Mouse (Mus musculus): ENCODE data around the gene Btnl1. TPM values are rescaled to one million over a fixed set of nuclear protein-coding genes. Genes with fewer than 3 reads are reported as not detected.

Gene Btnl1
- total and polyA plus RNA-seq, 2 experiments from 2014 or later, result not detected

GRCm38 (mm10) chr17:34346041-34346440 is 30.9 kb upstream of the Btnl1 start:
- H3K4me3 ChIP-seq (ENCODE audit: low read depth, low read length), result no peak overlapping the region
- H3K27me3 ChIP-seq (ENCODE audit: insufficient read depth, low read length), result no peaks in the 10 kb centered on the region
- no peak overlapping the region for H3K9ac ChIP-seq (replicated peaks; ENCODE audit: low read length, poor library complexity, severe bottlenecking)
- H3K9me3 ChIP-seq (ENCODE audit: low read length), result no peaks in the 10 kb centered on the region
- WGBS, result 80% methylated on average over 3 of the region's 3 CpGs
- DNase-seq (ENCODE audit: low spot score) (no peak), ATAC-seq (ENCODE audit: low FRiP score) (no peak)
- no peak overlapping the region for H3K4me2 ChIP-seq (ENCODE audit: low read depth, low read length, poor library complexity, severe bottlenecking)
- no peak overlapping the region for H3K27ac ChIP-seq (ENCODE audit: low read depth, low read length)
- H3K4me1 ChIP-seq (ENCODE audit: insufficient read depth, low read length), result no peaks in the 10 kb centered on the region
- no peak for TF ChIP-seq CTCF (IDR thresholded peaks at IDR 0.05)
- no peaks in the 10 kb centered on the region for H3K36me3 ChIP-seq (ENCODE audit: insufficient read depth, low read length)

GRCm38 (mm10) chr17:34347606-34348308 is 29.2 kb upstream of the Btnl1 start:
- no peaks in the 10 kb centered on the region for H3K4me1 ChIP-seq (ENCODE audit: insufficient read depth, low read length)
- no peak overlapping the region for H3K4me2 ChIP-seq (ENCODE audit: low read depth, low read length, poor library complexity, severe bottlenecking)
- H3K4me3 ChIP-seq (ENCODE audit: low read depth, low read length), result no peak overlapping the region
- H3K27me3 ChIP-seq (ENCODE audit: insufficient read depth, low read length), result no peaks in the 10 kb centered on the region
- TF ChIP-seq CTCF (IDR thresholded peaks at IDR 0.05), result no peak
- H3K36me3 ChIP-seq (ENCODE audit: insufficient read depth, low read length), result no peaks in the 10 kb centered on the region
- no peaks in the 10 kb centered on the region for H3K9me3 ChIP-seq (ENCODE audit: low read length)
- H3K9ac ChIP-seq (replicated peaks; ENCODE audit: low read length, poor library complexity, severe bottlenecking), result no peak overlapping the region
- 71% methylated on average over 6 of the region's 6 CpGs for WGBS
- DNase-seq (ENCODE audit: low spot score), result peak; percentile 66
- ATAC-seq (ENCODE audit: low FRiP score), result no peak
- H3K27ac ChIP-seq (ENCODE audit: low read depth, low read length), result no peak overlapping the region

GRCm38 (mm10) chr17:34349429-34349828 is 27.5 kb upstream of the Btnl1 start:
- Histone ChIP-seq H3K27ac (ENCODE audit: low read depth, low read length) (no peak overlapping the region), H3K4me3 (ENCODE audit: low read depth, low read length) (no peak overlapping the region), H3K4me2 (ENCODE audit: low read depth, low read length, poor library complexity, severe bottlenecking) (no peak overlapping the region), H3K36me3 (ENCODE audit: insufficient read depth, low read length) (no peaks in the 10 kb centered on the region), H3K9me3 (ENCODE audit: low read length) (no peaks in the 10 kb centered on the region), H3K9ac (replicated peaks; ENCODE audit: low read length, poor library complexity, severe bottlenecking) (no peak overlapping the region), H3K4me1 (ENCODE audit: insufficient read depth, low read length) (no peaks in the 10 kb centered on the region), H3K27me3 (ENCODE audit: insufficient read depth, low read length) (no peaks in the 10 kb centered on the region)
- peak; percentile 81 for DNase-seq (ENCODE audit: low spot score)
- WGBS, result 3% methylated on average over 4 of the region's 4 CpGs
- no peak for ATAC-seq (ENCODE audit: low FRiP score)
- TF ChIP-seq CTCF (IDR thresholded peaks at IDR 0.05), result peak; percentile 94

- no peak for TF ChIP-seq CTCF (IDR thresholded peaks at IDR 0.05)
- Histone ChIP-seq H3K4me3 (ENCODE audit: low read depth, low read length) (no peak within 1 kb of the TSS), H3K27ac (ENCODE audit: low read depth, low read length) (no peak within 1 kb of the TSS), H3K27me3 (ENCODE audit: insufficient read depth, low read length) (no peaks in the 10 kb centered on the region), H3K4me2 (ENCODE audit: low read depth, low read length, poor library complexity, severe bottlenecking) (no peak within 1 kb of the TSS), H3K36me3 (ENCODE audit: insufficient read depth, low read length) (no peaks in the 10 kb centered on the region), H3K4me1 (ENCODE audit: insufficient read depth, low read length) (no peaks in the 10 kb centered on the region), H3K9me3 (ENCODE audit: low read length) (no peaks in the 10 kb centered on the region), H3K9ac (replicated peaks; ENCODE audit: low read length, poor library complexity, severe bottlenecking) (no peak within 1 kb of the TSS)
- ATAC-seq (ENCODE audit: low FRiP score) (no peak), DNase-seq (ENCODE audit: low spot score) (no peak)
- 85% methylated on average over 5 of the region's 5 CpGs for WGBS
These were observed 22.4 kb upstream of the Btnl1 start, which contains the start of gene Btnl2 for GRCm38 (mm10) chr17:34354539-34354938. Gene Btnl2, plus strand, starts transcription at chr17:34354822.

GRCm38 (mm10) chr17:34354940-34355339 is 22.0 kb upstream of the Btnl1 start:
- Histone ChIP-seq H3K36me3 (ENCODE audit: insufficient read depth, low read length) (no peaks in the 10 kb centered on the region), H3K4me3 (ENCODE audit: low read depth, low read length) (no peak overlapping the region), H3K4me1 (ENCODE audit: insufficient read depth, low read length) (no peaks in the 10 kb centered on the region), H3K9ac (replicated peaks; ENCODE audit: low read length, poor library complexity, severe bottlenecking) (no peak overlapping the region), H3K27me3 (ENCODE audit: insufficient read depth, low read length) (no peaks in the 10 kb centered on the region), H3K4me2 (ENCODE audit: low read depth, low read length, poor library complexity, severe bottlenecking) (no peak overlapping the region), H3K9me3 (ENCODE audit: low read length) (no peaks in the 10 kb centered on the region), H3K27ac (ENCODE audit: low read depth, low read length) (no peak overlapping the region)
- WGBS, result 86% methylated on average over 1 of the region's 1 CpGs
- DNase-seq (ENCODE audit: low spot score) (no peak), ATAC-seq (ENCODE audit: low FRiP score) (no peak)
- TF ChIP-seq CTCF (IDR thresholded peaks at IDR 0.05), result no peak

GRCm38 (mm10) chr17:34362954-34363546 is 13.9 kb upstream of the Btnl1 start:
- ATAC-seq (ENCODE audit: low FRiP score) (no peak), DNase-seq (ENCODE audit: low spot score) (no peak)
- TF ChIP-seq CTCF (IDR thresholded peaks at IDR 0.05), result no peak
- H3K4me2 ChIP-seq (ENCODE audit: low read depth, low read length, poor library complexity, severe bottlenecking), result no peak overlapping the region
- no peaks in the 10 kb centered on the region for H3K36me3 ChIP-seq (ENCODE audit: insufficient read depth, low read length)
- no peaks in the 10 kb centered on the region for H3K4me1 ChIP-seq (ENCODE audit: insufficient read depth, low read length)
- no peaks in the 10 kb centered on the region for H3K27me3 ChIP-seq (ENCODE audit: insufficient read depth, low read length)
- H3K9me3 ChIP-seq (ENCODE audit: low read length), result no peaks in the 10 kb centered on the region
- H3K9ac ChIP-seq (replicated peaks; ENCODE audit: low read length, poor library complexity, severe bottlenecking), result no peak overlapping the region
- no peak overlapping the region for H3K27ac ChIP-seq (ENCODE audit: low read depth, low read length)
- H3K4me3 ChIP-seq (ENCODE audit: low read depth, low read length), result no peak overlapping the region
- 85% methylated on average over 15 of the region's 15 CpGs for WGBS

Data from midbrain, postnatal 0 days (tissue).